Mouse (Mus musculus): Measurements from ENCODE around the gene Meis2. TPM values are rescaled to one million over a fixed set of nuclear protein-coding genes. Genes with fewer than 3 reads are reported as not detected.

The Meis2 gene
- total RNA-seq, 2 experiments from 2014 or later = 20.8 to 27.4 TPM

DNA sequence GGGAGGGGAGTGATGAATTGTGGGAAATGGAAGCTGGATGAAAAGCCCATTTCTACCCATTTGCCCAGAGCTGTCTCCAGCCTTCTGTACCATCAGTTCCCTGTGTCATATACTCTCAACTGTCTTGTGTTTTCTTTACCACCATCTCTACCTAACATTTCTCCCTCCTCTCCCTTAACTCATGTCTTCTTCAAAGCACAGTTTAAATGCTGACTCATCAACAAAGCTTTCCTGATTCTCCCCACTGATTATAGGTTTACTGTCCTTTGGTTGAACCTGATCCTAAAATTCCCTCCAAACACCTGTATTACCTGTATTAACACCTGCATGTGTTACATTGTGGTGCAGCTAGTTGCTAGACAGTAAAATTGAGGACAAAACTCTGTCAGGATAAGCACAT lies 222.8 kb downstream of the Meis2 start:
- intact Hi-C loops (cut with DNase I) = no loop called here

DNA sequence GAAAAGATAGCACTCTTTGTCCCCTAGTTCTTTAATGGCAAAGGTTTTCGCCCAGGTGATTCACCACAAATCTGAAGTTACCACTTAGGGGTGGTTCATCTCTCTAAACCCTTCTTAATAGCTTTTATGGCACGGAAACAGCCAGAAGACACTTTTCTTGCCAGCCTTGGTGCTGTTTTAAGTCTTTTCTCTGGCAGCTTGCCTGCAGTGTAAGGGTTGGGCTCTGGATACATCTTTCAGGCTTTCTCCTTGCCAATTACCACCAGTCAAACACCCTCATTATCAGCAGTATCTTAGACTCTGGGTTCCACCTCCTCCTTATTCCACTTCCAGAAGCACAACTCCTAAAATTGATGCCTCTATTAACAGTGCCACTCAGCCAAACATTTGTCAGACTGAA lies 229.6 kb downstream of the Meis2 start:
- intact Hi-C loops (cut with DNase I) = no loop called here
- no peak for DNase-seq

More for the DNA sequence above, 222.8 kb downstream of the Meis2 start:
- DNase-seq = no peak

DNA sequence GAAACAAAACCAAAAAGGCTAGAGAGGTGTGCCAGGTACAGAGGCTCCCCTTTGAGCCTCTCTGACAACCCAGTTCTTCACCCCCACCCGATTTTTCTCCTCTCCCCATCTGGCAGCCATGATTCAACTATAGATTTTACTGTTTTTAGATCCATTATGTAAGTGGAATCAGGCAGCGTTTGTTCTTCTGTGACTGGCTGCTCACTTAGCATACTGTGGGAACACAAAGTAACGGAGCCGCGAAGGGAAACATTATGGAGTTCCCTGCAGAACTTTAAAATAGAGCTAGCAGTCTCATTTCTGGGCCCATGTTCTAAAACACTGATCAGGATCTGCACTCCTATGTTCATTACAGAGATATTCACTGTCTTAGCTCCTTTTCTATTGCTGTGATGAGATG lies 243.3 kb downstream of the Meis2 start:
- intact Hi-C loops (cut with DNase I) = no loop called here
- no peak for DNase-seq

GRCm38 (mm10) chr2:115817959-115818358 lies 247.7 kb downstream of the Meis2 start:
- no peak for DNase-seq
- intact Hi-C loops (cut with DNase I) = no loop called here

GRCm38 (mm10) chr2:115813721-115814120 lies 251.9 kb downstream of the Meis2 start:
- intact Hi-C loops (cut with DNase I) = no loop called here
- no peak for DNase-seq

GRCm38 (mm10) chr2:115813316-115813715 lies 252.3 kb downstream of the Meis2 start:
- intact Hi-C loops (cut with DNase I) = no loop called here
- no peak for DNase-seq
